Mouse (Mus musculus) embryonic fibroblast, embryonic 13.5 days (primary cell): Measurements from ENCODE around the gene Hipk2.

Experiments
- CTCF ChIP-seq: IDR thresholded peaks from 2 replicates; pipeline ENCODE4 v1.5.1; 2011; ENCODE audit warnings: mild to moderate bottlenecking, control low read depth, low read length, moderate library complexity, borderline replicate concordance; ENCODE audit not compliant: insufficient read depth
- POLR2A ChIP-seq: IDR thresholded peaks from 2 replicates; pipeline ENCODE4 v1.6.1; 2011; ENCODE audit warnings: low read depth, mild to moderate bottlenecking, control low read depth, low read length, moderate library complexity

DNA sequence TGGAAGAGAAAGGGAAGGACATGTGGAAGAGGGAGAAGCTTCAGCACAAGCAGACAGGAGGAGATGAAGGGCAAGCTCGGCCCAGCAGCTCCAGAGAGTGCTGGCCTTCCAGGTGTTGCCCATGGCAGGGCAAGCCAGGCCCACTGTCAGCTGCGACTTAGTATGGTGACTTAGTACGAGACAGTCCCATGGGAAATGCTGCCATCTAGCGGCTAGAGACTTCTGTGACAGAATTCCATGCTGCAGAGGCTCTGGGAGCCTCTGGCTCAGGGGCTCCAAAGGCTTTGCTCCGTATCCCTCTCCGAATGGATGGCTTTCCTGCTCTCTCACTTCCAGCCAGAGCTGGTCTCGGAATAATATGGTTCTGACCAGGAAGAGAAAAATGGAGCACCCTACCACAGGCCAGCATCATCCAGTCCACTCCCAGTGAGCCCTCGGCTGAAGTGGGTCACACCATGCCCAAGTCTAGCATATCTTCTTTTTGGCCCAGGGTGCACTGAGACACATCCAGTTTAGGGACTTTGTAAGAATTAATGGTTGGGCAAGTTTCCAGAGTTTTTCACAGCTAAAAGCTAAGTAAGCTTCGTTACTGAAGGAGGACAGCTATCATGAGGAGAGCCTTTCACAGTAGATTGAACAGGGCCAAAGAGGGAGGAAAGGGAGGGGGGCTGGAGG lies 180.4 kb downstream of the Hipk2 start:
- peak; percentile 56; the same call in 1 of the 2 replicates for TF ChIP-seq CTCF
- TF ChIP-seq POLR2A: no peak
